Mouse (Mus musculus): Measurements from ENCODE around the gene Bcl3. TPM values are rescaled to one million over a fixed set of nuclear protein-coding genes. Genes with fewer than 3 reads are reported as not detected.
"Not testable (repeated sequence)": the region's sequence is repeated elsewhere in the genome, so short reads cannot be mapped to it uniquely, and the experiment has no call there.

Gene Bcl3
- polyA plus RNA-seq, 1 experiment from 2014 or later = 1.2 TPM

GRCm38 (mm10) chr7:19813579-19814122, 8.9 kb downstream of the Bcl3 start:
- Histone ChIP-seq H3K36me3 (no peaks in the 10 kb centered on the region), H3K4me3 (no peak overlapping the region), H3K4me1 (peaks cover 41% of the 10 kb centered on the region), H3K27me3 (ENCODE audit: low read depth, poor library complexity, severe bottlenecking) (peaks cover 98% of the 10 kb centered on the region), H3K27ac (no peak overlapping the region), H3K9me3 (replicated peaks) (no peaks in the 10 kb centered on the region)
- DNase-seq (ENCODE audit: low spot score) = no peak
- WGBS = 83% methylated on average over 6 of the region's 6 CpGs

- DNase-seq (ENCODE audit: low spot score) = no peak
- Histone ChIP-seq H3K9me3 (replicated peaks) (no peaks in the 10 kb centered on the region), H3K4me1 (peaks cover 43% of the 10 kb centered on the region), H3K4me3 (no peak overlapping the region), H3K27ac (no peak overlapping the region), H3K27me3 (ENCODE audit: low read depth, poor library complexity, severe bottlenecking) (peaks cover 98% of the 10 kb centered on the region), H3K36me3 (no peaks in the 10 kb centered on the region)
- 81% methylated on average over 4 of the region's 4 CpGs for WGBS
These were observed 9.4 kb downstream of the Bcl3 start for GRCm38 (mm10) chr7:19813161-19813560.

DNA sequence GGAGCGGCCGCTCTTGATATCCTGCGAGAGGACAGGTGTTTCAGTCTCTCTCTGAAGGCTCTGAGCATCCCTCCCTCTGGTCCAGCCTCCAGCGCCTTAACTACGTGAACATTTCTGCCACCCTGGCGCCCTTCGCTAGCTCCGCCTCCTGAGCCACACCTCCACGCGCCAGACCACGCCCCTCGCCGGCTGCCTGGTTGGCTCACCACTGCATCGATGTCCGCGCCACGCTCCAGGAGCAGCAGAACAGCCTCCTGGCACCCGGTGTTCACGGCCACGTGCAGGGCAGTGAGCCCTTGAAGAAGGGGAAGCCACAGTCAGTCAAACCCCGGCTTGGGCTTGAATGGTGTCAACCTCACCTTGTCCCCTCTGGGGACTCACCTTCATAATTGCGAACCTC, 11.5 kb downstream of the Bcl3 start:
- 2% methylated on average over 22 of the region's 22 CpGs for WGBS
- Histone ChIP-seq H3K4me1 (peaks cover 24% of the 10 kb centered on the region), H3K4me3 (peak overlapping the region; percentile 28), H3K27ac (no peak overlapping the region), H3K36me3 (no peaks in the 10 kb centered on the region), H3K27me3 (ENCODE audit: low read depth, poor library complexity, severe bottlenecking) (peaks cover 79% of the 10 kb centered on the region), H3K9me3 (replicated peaks) (no peaks in the 10 kb centered on the region)
- peak; percentile 66 for DNase-seq (ENCODE audit: low spot score)

DNA sequence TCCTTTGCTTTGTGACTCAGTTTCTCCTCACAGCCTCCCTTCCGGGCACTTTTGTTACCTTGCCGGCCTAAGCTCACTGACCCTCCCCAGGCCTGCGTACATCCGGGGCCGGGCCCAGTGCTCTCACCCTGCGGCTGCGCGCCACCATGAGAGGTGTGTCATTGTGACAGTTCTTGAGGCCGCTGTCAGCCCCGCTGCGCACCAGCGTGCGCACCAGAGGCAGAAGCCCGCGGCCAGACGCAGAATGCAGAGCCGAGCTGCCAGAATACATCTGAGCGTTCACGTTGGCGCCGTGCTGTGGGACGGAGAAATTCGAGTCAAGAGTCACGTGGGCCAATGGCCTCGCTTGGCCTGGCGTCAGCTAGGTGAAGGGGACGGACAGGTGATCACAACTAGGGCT, 13.2 kb downstream of the Bcl3 start:
- DNase-seq (ENCODE audit: low spot score) = no peak
- no peak overlapping the region for H3K27ac ChIP-seq
- H3K4me3 ChIP-seq = peak overlapping the region; percentile 43
- H3K27me3 ChIP-seq (ENCODE audit: low read depth, poor library complexity, severe bottlenecking) = peaks cover 64% of the 10 kb centered on the region
- WGBS = 2% methylated on average over 27 of the region's 27 CpGs
- no peaks in the 10 kb centered on the region for H3K36me3 ChIP-seq
- no peaks in the 10 kb centered on the region for H3K9me3 ChIP-seq (replicated peaks)
- H3K4me1 ChIP-seq = peaks cover 17% of the 10 kb centered on the region

DNA sequence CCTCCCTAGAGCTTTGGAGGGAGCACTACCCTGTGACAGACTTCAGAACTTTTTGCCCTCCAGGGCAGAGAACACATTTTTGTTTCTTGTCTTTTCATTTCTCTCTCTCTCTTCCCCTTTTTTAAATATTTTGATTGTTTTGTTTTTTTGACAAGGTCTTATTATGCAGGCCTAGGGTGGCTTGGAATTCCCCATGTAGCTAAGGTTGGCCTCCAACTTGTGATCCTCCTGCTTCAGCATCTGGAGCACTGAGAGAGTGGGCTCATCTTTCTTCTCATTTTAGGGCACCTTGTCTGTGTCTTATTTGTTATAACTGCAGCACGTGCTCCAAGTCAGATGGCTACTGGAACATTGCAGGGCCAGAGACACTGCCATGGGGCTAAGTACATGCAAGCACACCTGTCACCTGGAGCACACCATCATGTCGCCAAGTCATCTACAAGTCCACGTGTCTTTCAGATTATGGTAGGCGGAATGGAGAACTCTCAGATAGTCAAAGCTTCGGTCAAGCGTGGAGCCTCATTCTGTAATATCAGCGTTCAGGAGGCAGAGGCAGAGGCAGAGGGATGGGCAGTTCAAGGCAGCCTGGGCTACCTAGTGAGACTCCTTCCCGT, 16.1 kb downstream of the Bcl3 start:
- Histone ChIP-seq H3K27me3 (ENCODE audit: low read depth, poor library complexity, severe bottlenecking) (peaks cover 35% of the 10 kb centered on the region), H3K4me1 (peaks cover 16% of the 10 kb centered on the region), H3K36me3 (no peaks in the 10 kb centered on the region), H3K27ac (no peak overlapping the region), H3K9me3 (replicated peaks) (no peaks in the 10 kb centered on the region), H3K4me3 (no peak overlapping the region)
- WGBS = 84% methylated on average over 8 of the region's 8 CpGs
- no peak for DNase-seq (ENCODE audit: low spot score)

DNA sequence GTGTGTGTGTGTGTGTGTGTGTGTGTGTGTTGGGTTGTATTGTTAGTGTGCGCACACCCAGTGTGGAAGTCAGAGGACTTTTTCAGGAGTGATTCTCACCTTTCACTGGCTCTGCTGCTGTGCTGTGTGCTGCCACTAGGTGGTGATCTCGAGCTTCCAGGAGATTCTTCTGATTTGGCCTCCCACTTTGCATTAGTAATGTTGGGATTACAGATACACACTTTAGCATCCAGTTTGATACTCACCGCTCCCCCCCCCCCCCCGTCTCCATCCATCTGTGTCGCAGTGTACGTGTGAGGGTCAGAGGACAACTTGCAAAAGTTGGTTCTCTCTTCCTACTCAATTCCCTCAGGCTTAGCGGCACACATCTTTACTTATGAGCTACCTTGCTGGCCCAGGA, 19.6 kb downstream of the Bcl3 start:
- DNase-seq (ENCODE audit: low spot score) = peak; percentile 82
- no peak overlapping the region for H3K4me3 ChIP-seq
- 21% methylated on average over 7 of the region's 7 CpGs for WGBS
- no peaks in the 10 kb centered on the region for H3K36me3 ChIP-seq
- no peaks in the 10 kb centered on the region for H3K27me3 ChIP-seq (ENCODE audit: low read depth, poor library complexity, severe bottlenecking)
- no peak overlapping the region for H3K27ac ChIP-seq
- H3K4me1 ChIP-seq = no peaks in the 10 kb centered on the region
- H3K9me3 ChIP-seq (replicated peaks) = no peaks in the 10 kb centered on the region

DNA sequence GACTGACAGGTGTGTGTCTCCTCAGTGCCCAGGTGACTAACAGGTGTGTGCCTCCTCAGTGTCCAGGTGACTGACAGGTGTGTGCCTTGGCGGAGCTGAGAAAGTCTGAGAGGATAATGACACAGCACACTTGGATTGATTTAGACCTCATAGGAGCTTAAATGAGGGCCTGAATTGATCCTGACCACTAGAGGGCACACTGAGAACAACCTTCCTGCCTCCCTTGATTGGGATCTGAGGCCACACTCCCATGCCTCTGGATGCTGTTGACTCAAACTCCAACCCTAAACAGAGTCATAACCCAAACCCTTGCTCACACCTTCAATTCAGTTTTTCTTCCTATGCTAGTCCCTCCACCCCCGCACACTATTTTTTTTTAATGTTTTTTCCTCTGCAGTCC, 21.8 kb downstream of the Bcl3 start:
- Histone ChIP-seq H3K27me3 (ENCODE audit: low read depth, poor library complexity, severe bottlenecking) (peaks cover 19% of the 10 kb centered on the region), H3K4me3 (no peak overlapping the region), H3K4me1 (0 out of 2 replicates have a peak, but pooled peaks cover 5% of the 10 kb centered on the region), H3K9me3 (replicated peaks) (no peaks in the 10 kb centered on the region), H3K36me3 (no peaks in the 10 kb centered on the region), H3K27ac (no peak overlapping the region)
- DNase-seq (ENCODE audit: low spot score) = peak; percentile 49
- 22% methylated on average over 2 of the region's 2 CpGs for WGBS

DNA sequence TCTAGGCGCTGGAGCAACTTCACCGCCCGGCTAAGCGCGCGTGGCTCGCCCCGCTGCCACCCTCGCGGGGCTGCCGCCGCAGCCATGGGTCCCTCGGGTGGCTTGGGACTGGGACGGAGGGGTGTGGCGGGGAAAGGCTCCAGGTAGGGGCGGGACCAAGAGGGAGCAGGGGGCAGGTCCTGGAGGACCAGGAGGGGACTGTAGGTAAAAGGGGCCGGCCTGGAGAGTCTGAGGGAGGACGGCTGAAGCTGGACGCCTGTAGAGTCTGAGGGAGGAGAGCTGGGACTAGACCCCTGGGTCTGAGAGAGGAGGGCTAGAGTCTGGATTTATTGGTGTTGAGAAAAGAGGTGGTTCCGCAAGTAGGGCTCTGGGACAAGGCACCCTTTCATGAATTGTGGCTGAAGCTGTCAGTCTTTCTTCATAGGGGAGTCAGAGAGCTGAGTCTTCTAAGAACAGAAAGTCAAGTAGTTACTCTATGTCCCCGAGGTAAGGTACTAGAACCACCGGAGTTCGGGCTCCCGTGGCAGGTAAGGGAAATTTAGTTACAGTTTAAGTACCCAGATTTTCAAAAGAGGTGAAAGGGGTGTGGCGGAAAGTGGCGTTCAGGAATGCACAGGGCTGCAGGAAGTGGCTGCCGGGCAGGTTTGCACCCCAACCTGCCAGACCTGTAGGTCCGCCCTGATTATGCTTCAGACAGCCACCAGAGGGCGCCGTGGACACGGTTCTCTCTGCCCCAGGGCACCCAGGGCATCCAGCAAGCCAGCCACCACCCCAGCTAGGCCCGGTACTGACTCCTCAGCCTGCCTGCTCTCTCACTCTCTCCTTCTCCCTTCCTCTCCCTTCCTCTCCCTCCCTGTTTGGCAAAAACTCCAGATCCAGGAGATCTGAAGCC, 25.6 kb downstream of the Bcl3 start, which contains the start of gene Cblc:
TSS of gene Cblc (minus strand) at position 113 of the 892 bp plus-strand sequence.
- H3K27ac ChIP-seq = no peak within 1 kb of the TSS

DNA sequence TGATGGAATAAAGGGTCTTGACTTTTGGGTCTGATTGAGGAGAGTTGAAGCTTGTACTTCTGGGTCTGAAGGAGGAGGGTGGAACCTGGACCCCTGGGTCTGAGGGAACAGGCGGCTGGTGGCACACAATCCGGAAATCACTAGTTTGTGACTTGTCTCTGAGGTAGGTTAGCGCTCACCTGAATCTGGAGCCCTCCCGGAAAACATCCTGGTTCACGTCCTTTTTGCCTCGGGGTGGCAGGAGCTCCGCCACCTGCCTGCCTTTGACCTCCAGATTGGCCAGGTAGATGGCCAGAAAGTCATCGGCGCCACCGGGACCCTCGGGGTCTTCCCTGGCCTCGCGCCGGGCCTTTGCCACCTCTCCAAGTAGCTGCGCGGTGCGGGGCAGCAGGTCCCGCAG, 26.3 kb downstream of the Bcl3 start:
- 10% methylated on average over 18 of the region's 18 CpGs for WGBS
- Histone ChIP-seq H3K27me3 (ENCODE audit: low read depth, poor library complexity, severe bottlenecking) (peaks cover 34% of the 10 kb centered on the region), H3K4me1 (0 out of 2 replicates have a peak, but pooled peaks cover 5% of the 10 kb centered on the region), H3K4me3 (peak overlapping the region; percentile 21), H3K9me3 (replicated peaks) (no peaks in the 10 kb centered on the region), H3K27ac (no peak overlapping the region), H3K36me3 (no peaks in the 10 kb centered on the region)
- DNase-seq (ENCODE audit: low spot score) = no peak

More for the DNA sequence above, 25.6 kb downstream of the Bcl3 start, which contains the start of gene Cblc:
- 3% methylated on average over 32 of the region's 32 CpGs for WGBS
- Histone ChIP-seq H3K27me3 (ENCODE audit: low read depth, poor library complexity, severe bottlenecking) (peaks cover 34% of the 10 kb centered on the region), H3K36me3 (no peaks in the 10 kb centered on the region), H3K9me3 (replicated peaks) (no peaks in the 10 kb centered on the region), H3K4me1 (0 out of 2 replicates have a peak, but pooled peaks cover 5% of the 10 kb centered on the region), H3K4me3 (peak within 1 kb of the TSS; percentile 21)
- DNase-seq (ENCODE audit: low spot score) = peak; percentile 88

GRCm38 (mm10) chr7:19795236-19795635, 27.3 kb downstream of the Bcl3 start:
- H3K9me3 ChIP-seq (replicated peaks) = no peaks in the 10 kb centered on the region
- no peak overlapping the region for H3K4me3 ChIP-seq
- no peaks in the 10 kb centered on the region for H3K36me3 ChIP-seq
- H3K27me3 ChIP-seq (ENCODE audit: low read depth, poor library complexity, severe bottlenecking) = peaks cover 42% of the 10 kb centered on the region
- H3K4me1 ChIP-seq = 0 out of 2 replicates have a peak, but pooled peaks cover 5% of the 10 kb centered on the region
- 61% methylated on average over 2 of the region's 2 CpGs for WGBS
- H3K27ac ChIP-seq = no peak overlapping the region
- DNase-seq (ENCODE audit: low spot score) = no peak

DNA sequence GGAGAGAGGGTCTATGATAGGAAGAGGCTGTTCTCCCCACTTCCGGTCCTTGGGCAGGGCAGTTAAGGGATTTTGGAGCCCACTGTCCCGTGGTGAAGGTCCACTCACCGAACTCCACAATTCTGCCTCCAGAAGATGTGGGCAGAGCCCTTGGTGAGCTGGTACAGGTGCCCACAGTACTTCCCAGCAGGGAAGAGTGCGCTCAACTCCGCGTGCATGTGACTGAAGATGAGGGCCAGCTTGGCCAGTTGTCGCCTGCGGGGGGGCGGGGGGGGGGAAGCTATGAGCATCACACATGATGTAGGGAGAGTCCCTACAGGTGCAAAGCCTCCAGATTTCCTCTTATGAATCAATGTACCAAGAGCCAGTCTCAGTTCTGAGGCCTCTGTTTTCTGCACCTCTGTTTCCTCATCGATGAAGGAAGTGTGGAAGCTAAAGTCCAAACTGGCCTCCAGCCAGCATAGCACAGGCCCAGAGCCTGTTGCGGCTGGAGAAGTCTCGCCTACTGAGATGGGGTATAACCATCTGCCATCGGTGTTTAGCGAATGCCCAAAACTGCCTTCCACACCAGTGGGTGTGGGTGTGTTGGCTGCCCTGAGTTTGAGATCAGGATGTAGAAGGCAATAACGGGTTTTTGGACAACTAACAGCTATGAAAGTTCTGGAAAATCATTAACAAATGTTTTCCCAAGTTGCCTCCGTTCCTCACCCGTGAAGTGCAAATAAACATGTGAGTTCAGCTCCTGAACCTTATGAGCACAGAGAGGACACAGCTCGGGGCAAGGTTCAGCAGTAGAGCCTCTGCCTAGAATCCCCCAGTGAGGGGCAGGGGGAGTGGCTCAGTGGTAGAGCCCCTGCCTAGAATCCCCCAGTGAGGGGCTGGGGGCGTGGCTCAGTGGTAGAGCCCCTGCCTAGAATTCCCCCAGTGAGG, 29.6 kb downstream of the Bcl3 start:
- H3K9me3 ChIP-seq (replicated peaks) = no peaks in the 10 kb centered on the region
- H3K27ac ChIP-seq = no peak overlapping the region
- WGBS = 90% methylated on average over 19 of the region's 19 CpGs
- no peak overlapping the region for H3K4me3 ChIP-seq
- no peaks in the 10 kb centered on the region for H3K36me3 ChIP-seq
- peaks cover 9% of the 10 kb centered on the region for H3K4me1 ChIP-seq
- H3K27me3 ChIP-seq (ENCODE audit: low read depth, poor library complexity, severe bottlenecking) = peaks cover 43% of the 10 kb centered on the region
- no peak for DNase-seq (ENCODE audit: low spot score)

DNA sequence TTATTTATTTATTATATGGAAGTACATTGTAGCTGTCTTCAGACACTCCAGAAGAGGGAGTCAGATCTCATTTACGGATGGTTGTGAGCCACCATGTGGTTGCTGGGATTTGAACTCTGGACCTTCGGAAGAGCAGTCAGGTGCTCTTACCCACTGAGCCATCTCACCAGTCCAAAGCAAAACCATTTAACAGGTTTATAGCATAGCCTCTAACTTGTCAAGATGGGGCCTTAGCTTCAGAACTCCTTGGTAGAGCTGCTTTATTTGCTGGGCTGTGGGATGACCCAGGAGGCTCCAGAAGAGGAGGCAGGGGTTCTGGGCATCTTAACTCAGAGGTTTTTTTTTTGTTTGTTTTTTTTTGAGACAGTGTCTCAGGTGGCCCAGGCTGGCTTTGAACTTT, 31.1 kb downstream of the Bcl3 start:
- H3K27ac ChIP-seq; H3K4me3 ChIP-seq; H3K4me1 ChIP-seq; DNase-seq (ENCODE audit: low spot score); H3K36me3 ChIP-seq; H3K9me3 ChIP-seq (replicated peaks): not testable (repeated sequence)
- 95% methylated on average over 2 of the region's 2 CpGs for WGBS
- H3K27me3 ChIP-seq (ENCODE audit: low read depth, poor library complexity, severe bottlenecking) = peaks cover 31% of the 10 kb centered on the region

All from limb, embryonic 10.5 days (tissue).